Mouse (Mus musculus) cortical plate, adult 2 months (tissue): Measurements from ENCODE around the gene Chd2.

ENCODE experiments used
- CTCF ChIP-seq: fragments of 200-500 bp; IDR thresholded peaks from 2 replicates; pipeline ENCODE4 v1.5.1; 2011; ENCODE audit warnings: mild to moderate bottlenecking, control low read depth, low read length; ENCODE audit not compliant: insufficient read depth; ENCODE audit errors: extremely low read depth
- POLR2A ChIP-seq: fragments of 200-500 bp; IDR thresholded peaks from 2 replicates; pipeline ENCODE4 v1.6.1; 2011; ENCODE audit warnings: mild to moderate bottlenecking, low read length, control low read depth; ENCODE audit not compliant: insufficient read depth; ENCODE audit errors: extremely low read depth

DNA sequence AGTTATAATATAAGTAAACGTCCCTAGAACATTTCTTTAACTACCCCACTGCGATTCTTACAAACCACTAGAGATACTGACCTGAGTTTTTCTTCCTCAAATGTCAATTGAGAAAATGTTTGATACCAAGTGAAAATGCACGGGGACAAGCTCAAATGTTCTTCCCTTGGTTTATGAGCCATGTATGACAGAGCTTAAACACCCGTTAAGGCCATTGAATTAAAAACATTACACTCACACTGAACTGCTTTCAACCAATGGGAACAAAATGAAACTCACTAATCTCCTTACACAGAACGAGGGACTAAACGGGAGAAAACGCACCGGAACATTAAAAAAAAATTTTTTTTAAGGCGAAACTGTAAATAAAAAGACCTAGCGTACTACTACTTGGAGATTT, 4.4 kb downstream of the Chd2 start:
- TF ChIP-seq POLR2A = no peak
- TF ChIP-seq CTCF = no peak
